Mouse (Mus musculus) spleen, adult 18-20 months (tissue): ENCODE measurements around the gene Stmn1.

ENCODE experiments used
- DNase-seq, 2 experiments: peaks; one replicate each; pipeline ENCODE4 v3.0.0; 2022; ENCODE audit warnings: mixed read lengths in 2 of 2

The Stmn1 gene

DNA sequence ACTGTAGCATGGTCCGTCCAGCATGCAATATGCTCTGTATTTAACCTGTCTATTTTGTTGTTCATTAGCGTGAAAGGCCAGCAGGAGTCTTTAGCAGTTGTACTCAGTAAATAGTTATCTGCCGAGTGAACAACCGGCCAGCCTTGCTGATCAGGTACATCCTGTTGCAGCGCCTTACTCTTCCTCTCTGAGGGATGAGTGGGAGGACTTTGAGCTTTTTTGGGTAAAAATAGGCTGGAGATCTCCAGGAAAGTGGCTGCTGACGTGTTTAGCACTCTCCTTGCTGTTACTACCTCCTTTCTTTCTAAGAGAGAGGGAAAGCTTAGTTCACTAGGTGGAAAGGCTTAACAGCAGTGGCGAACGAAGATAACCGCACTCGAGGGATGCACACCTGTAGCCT is 49.6 kb downstream of the Stmn1 start:
- DNase-seq: no peak

DNA sequence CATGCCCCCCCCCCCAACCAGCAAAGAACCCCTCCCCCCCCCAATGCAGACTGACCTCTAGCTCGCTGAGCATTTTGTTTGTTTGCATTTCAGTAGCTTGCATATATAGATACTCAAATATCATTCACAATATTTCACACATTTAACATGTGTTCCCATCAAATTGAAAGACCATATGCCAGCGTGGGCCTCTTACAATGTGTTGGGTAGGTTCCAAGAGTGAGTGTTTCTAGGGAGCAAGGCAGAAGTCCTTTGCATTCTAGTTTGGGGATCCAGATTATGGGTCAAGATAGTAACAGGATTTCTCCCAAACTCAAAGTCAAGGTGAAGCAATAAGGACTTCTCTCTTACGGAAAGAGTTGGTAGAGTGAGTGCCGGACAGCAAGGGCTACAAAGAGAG is 50.4 kb downstream of the Stmn1 start:
- no peak for DNase-seq

DNA sequence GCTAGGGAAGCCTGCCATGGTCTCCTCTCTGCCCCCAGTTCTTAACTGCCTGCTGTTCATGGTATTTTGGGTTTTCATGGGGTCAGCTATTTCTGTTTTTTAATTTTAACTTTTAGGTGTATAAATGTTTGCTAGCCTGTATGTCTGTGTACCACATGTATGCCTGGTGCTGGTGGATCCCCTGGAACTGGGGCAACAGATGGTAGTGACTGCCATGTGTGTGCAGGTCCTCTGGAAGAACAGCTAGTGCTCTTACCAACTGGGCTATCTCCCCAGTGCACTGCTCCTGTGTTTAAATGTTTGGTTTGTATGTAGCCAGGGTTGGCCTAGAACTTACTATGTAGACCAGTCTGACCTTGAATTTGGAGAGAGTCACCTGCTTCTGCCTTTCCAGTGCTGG is 51.2 kb downstream of the Stmn1 start:
- DNase-seq: no peak
